Mouse (Mus musculus) kidney, postnatal 4 days (tissue): Measurements from ENCODE around the gene Capn8.

ENCODE experiments used
- DNase-seq, 2 experiments: peaks; one replicate each; pipeline ENCODE4 v3.0.0; 2021; ENCODE audit warnings: mixed read lengths in 2 of 2

Gene Capn8

DNA sequence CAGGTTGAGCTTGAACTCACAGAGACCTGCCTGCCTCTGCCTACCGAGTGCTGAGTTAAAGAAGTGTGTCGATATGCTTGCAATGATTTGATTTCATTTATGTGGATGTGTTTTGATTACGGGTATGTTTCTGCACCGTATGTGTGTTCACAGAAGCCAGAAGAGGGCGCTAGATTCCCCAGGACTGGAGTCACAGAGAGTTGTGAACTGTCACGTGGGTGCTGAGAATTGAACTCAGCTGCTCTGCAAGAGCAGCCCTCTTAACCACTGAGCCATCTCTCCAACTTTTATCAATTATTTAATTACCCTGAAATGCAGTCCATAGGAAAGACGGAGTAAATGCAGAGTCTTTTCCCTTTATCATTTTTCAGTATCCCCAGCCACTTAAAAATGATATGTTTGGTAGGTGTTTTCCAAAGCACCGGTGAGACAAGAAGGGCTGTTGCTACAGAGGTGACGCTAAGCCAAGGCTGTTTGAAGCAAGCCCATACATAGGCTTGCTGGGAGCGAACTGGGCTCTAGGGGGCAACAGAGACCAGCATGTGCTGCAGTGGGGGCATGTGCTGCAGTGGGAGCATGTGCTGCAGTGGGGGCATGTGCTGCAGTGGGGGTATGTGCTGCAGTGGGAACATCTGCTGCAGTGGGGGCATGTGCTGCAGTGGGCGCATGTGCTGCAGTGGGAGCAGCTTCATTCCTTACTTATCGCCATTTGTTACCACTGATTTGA is 11.0 kb upstream of the Capn8 start:
- DNase-seq, result peak; percentile 75 to 77

GRCm38 (mm10) chr1:182558271-182558670 is 6.5 kb upstream of the Capn8 start:
- DNase-seq, result no peak

DNA sequence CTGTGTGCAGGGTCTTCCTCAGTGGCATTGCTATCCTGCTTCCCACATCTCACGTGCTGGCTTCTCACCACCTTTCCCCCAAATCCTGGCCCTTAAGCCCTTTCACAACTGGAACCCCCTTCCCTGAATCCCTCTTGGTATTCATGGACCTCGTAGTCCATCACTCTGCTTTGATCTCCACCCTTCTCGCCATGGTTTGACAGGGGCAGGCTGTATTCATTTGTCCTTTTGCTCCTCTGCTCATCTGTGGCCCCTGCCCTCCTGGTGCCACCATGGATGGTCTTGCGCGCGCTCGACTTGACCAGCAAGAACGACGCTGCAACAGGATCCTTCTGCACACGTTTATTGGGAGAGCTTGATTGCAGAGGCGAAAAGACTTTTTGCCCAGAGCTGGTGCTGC is 5.3 kb upstream of the Capn8 start:
- DNase-seq, result no peak

- DNase-seq, result peak; percentile 76 to 80
Measured at GRCm38 (mm10) chr1:182560390-182561098, 4.3 kb upstream of the Capn8 start.

GRCm38 (mm10) chr1:182561945-182562514 is 2.8 kb upstream of the Capn8 start:
- DNase-seq, result peak in 1 of 2 experiments; percentile 28

DNA sequence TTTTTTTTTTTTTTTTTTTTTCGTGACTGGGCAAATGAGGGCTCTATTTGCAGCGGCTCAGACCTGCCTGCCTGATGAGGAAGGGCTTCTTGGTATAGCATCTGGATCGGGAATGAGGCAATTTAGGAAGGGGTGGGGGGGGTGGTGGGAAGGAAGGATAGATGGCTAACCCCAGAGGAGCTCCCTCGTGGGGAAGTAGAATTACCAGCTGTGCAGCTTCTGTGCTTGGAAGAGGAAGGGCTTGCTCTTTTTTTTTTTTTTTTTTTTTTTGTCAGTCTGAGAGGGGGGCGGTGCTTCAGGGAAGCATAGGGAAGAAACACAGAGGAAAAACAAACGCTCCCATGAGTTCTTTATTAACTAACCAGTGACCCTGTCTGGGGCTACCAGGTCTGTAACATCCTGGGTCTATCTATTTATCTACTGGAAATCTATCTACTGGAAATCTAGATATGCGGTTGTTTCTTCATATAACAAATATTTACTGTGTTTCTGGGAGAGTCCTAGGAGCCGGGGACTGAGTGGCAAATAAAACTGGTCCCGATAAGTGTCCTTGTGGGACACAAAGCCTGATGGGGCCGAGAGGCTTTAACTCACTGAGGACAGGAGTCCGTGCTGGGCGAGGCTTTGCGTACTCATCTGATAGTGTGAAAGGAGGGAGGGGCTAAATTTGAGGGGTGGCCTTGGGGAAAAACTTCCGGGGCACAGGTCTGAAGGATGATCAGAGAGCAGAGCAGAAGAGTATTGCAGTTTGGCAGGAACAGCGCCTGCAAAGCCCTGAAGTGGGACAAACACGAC is 2.0 kb upstream of the Capn8 start:
- DNase-seq, result peak in 1 of 2 experiments; percentile 31

GRCm38 (mm10) chr1:182565351-182565835 is 586 bp downstream of the Capn8 start:
- DNase-seq, result no peak

DNA sequence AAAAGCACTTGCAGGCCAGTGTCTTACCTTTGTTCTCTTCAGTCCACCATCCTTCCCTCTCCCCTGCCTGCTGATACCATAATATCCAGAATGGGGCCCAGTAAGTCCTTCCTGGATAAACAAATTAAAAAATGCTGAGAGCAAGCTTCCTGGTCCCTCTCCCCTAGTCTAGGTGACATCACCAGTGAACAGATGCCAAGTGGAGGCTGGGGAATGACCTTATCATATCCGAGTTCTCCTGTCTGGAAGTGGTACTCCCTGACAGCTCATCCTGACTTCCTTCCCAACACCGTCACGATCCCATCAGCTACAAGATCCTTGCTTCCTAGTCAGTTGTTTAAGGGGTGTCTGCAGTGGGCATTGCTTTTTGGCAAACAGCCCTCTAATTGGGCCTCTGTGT is 6.3 kb downstream of the Capn8 start:
- peak in 1 of 2 experiments; percentile 35 for DNase-seq

DNA sequence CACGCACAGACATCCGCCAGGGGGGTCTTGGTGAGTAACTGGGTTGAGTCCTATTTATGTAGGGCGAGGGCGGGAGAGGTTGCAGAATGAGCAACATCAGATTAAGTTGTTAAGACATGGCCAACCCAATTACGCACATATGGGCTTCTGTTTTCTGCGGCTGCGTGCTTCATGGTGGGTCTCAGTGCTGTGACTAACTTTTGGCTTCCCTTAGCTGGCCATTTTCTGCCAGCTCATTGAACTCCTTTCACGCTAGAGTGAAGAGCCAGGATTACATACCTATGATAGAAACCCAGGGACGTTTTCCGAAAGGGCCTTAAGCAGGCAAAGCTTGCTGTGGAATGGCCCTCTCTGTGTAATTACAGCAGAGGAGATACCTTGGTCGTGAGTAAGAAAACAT is 7.2 kb downstream of the Capn8 start:
- no peak for DNase-seq

- DNase-seq, result no peak
Measured at GRCm38 (mm10) chr1:182573856-182574665, 9.3 kb downstream of the Capn8 start.

- DNase-seq, result no peak
Measured at GRCm38 (mm10) chr1:182574666-182575049, 9.9 kb downstream of the Capn8 start.

DNA sequence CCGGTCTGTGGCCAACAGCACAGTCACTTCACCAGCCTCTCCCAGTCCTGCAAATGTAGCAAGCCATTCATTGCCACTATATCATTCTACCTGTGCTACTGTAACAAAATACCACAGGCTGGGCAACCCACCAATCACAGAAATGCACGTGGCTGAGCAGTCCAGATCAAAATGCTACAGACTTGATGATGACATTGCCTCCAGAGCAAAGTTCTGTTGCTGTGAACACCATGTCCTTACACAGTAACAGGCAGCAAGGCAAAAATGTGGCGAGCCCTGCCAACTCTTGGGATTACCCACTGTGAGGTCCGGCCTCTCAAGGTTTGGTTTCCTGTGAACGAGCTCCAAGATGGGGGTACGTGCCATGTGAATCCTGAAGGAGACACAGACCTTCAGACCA is 19.4 kb downstream of the Capn8 start:
- DNase-seq, result no peak

DNA sequence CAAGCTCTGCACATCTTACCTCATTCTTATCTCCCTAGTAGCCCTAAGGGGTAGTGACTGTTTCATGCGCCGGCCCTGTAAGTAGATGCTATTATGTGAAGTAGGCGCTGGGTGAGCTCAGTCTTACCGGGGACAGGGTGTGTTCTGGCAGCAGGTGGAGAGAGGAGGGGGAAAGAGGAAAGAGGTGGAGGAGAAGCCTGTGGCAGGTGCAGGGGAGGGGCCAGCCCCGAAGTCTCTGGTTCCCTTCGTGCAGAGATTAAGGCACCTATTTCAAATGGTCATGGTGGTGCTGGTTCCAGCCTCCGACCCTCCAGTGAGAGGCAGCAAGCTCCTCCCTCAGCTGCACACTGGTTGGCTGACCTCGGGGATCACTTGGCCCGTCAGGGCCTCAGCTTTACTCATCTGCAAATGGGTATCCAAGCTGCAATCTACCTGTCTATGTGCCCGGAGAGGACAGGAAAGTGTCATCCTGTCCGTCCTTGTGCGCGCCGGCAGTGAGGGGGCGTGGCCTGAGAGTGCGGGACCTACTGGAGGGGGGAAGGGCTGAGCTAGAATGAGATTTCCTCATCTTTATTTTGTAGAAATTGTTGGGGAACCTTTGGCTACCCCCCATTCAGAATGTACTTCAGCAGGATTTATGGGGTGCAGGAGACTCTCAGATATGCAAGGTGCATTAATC is 20.5 kb downstream of the Capn8 start:
- DNase-seq, result no peak

DNA sequence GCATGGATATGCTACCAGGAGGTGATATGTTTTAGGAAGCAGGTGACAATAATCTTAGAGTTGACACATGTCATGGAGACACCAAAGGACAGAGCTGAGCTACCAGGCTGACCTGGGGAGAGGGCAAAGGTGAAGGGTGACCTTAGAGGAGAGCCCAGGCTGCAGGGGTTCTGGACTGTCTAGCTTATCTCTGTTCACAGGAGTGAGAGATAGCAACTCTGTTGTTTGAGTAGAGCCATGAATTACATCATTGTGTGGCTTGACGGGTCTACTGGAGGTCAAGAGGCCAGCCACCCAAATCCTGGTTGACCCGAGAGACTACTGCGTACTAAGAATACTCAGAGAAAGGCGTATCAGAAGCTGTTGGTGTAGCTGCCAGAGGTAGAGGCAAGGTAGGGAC is 22.9 kb downstream of the Capn8 start:
- DNase-seq, result no peak

- no peak for DNase-seq
Measured at GRCm38 (mm10) chr1:182591491-182591890, 26.7 kb downstream of the Capn8 start.

DNA sequence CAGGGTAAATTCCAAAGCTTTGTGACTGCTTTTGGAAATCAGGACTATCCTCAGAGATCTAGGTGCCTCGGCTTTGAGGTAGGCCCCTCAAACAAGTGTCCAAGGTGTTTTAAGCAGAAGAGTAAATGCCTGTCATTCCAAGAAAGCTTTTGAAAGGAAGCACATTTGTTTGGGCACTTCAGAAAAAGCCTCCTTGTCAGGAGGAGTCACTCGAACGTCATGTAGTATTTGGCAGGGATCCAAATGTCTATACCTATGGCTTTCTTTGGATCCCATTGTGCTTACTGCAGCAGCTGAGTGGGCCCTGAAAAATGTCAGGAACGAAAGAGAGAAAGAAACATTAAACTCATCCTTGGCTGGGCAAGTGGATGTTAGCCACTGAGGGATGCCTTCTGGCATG is 27.6 kb downstream of the Capn8 start:
- no peak for DNase-seq

GRCm38 (mm10) chr1:182605330-182606150 is 40.7 kb downstream of the Capn8 start:
- peak in 1 of 2 experiments; percentile 27 for DNase-seq

GRCm38 (mm10) chr1:182609701-182610335 is 45.0 kb downstream of the Capn8 start:
- DNase-seq, result peak in 1 of 2 experiments; percentile 22

- no peak for DNase-seq
Measured at GRCm38 (mm10) chr1:182615465-182615864, 50.7 kb downstream of the Capn8 start.
